Mouse (Mus musculus) liver, embryonic 11.5 days (tissue): ENCODE data around the gene Pld4. TPM values are rescaled to one million over a fixed set of nuclear protein-coding genes. Genes with fewer than 3 reads are reported as not detected.
A peak's percentile ranks its signal among the peaks of the same experiment; 100 is the strongest.

ENCODE experiments used
- ATAC-seq: fragments of 200-750 bp; cut with Nextera tagmentation; replicated peaks from 2 replicates; pipeline ENCODE4 v1.8.0; 2017; ENCODE audit warnings: moderate number of reproducible peaks, mild to moderate bottlenecking, moderate TSS enrichment, moderate library complexity; ENCODE audit not compliant: low FRiP score
- DNase-seq: peaks from one replicate; pipeline ENCODE4 v3.0.0-alpha.2; 2017; ENCODE audit warnings: low spot score
- H3K27ac ChIP-seq: fragments of 300-500 bp; sonication (generic); 2 replicates; pipeline ENCODE4 v1.5.1; 2014; ENCODE audit warnings: mild to moderate bottlenecking, low read depth, low read length, control low read depth
- H3K27me3 ChIP-seq: fragments of 300-500 bp; sonication (generic); replicated peaks from 2 replicates; pipeline ENCODE4 v1.6.1; 2014; ENCODE audit warnings: low read length, mixed read lengths; ENCODE audit not compliant: control insufficient read depth, insufficient read depth
- H3K36me3 ChIP-seq: fragments of 300-500 bp; sonication (generic); 2 replicates; pipeline ENCODE4 v1.6.1; 2014; ENCODE audit warnings: mild to moderate bottlenecking, low read length, moderate library complexity, mixed read lengths; ENCODE audit not compliant: control insufficient read depth, insufficient read depth
- H3K4me1 ChIP-seq: fragments of 300-500 bp; sonication (generic); replicated peaks from 2 replicates; pipeline ENCODE4 v1.6.1; 2014; ENCODE audit warnings: low read length, mixed read lengths; ENCODE audit not compliant: control insufficient read depth, insufficient read depth
- H3K4me2 ChIP-seq: fragments of 300-500 bp; sonication (generic); 2 replicates; pipeline ENCODE4 v1.6.1; 2014; ENCODE audit warnings: mild to moderate bottlenecking, control low read depth, moderate library complexity
- H3K4me3 ChIP-seq: fragments of 300-500 bp; sonication (generic); 2 replicates; pipeline ENCODE4 v1.5.1; 2014; ENCODE audit warnings: low read depth, low read length, control low read depth
- H3K9ac ChIP-seq: fragments of 300-500 bp; sonication (generic); 2 replicates; pipeline ENCODE4 v1.6.1; 2014; ENCODE audit warnings: low read depth, low read length, control low read depth
- H3K9me3 ChIP-seq: fragments of 300-500 bp; sonication (generic); 2 replicates; pipeline ENCODE4 v1.6.1; 2016; ENCODE audit warnings: low read length, inconsistent platforms, mixed read lengths; ENCODE audit not compliant: control insufficient read depth
- WGBS: fragments of 180-500 bp; shearing (Covaris S2); extraction: QIAGEN DNeasy Blood & Tissue Kit; methylation state at CpG from one replicate; pipeline ENCODE4 v1.1.7; 2014; 5-methylcytosine and 5-hydroxymethylcytosine counted together
- polyA plus RNA-seq: library from polyadenylated mRNA; unstranded; fragments of >200 nt; fragmentation: Nextera tagmentation; extraction: Ambion mirVana; gene quantifications from 2 replicates; pipeline ENCODE4 v1.2.1, GENCODE M21; 2014

Pld4 gene
- polyA plus RNA-seq, 1 experiment from 2014 or later, result 7.4 TPM

- DNase-seq (no peak), ATAC-seq (no peak)
- Histone ChIP-seq H3K4me3 (no peak overlapping the region), H3K9me3 (no peaks in the 10 kb centered on the region), H3K4me1 (no peaks in the 10 kb centered on the region), H3K27me3 (no peaks in the 10 kb centered on the region), H3K4me2 (no peak overlapping the region), H3K27ac (no peak overlapping the region), H3K9ac (no peak overlapping the region), H3K36me3 (no peaks in the 10 kb centered on the region; the same call in 1 of the 2 replicates)
- WGBS, result 85% methylated on average over 29 of the region's 29 CpGs
Observed at GRCm38 (mm10) chr12:112735896-112736635, 24.4 kb upstream of the Pld4 start.

GRCm38 (mm10) chr12:112736636-112736925, 23.9 kb upstream of the Pld4 start:
- Histone ChIP-seq H3K9ac (no peak overlapping the region), H3K27me3 (no peaks in the 10 kb centered on the region), H3K4me3 (no peak overlapping the region), H3K4me2 (no peak overlapping the region), H3K27ac (no peak overlapping the region), H3K9me3 (no peaks in the 10 kb centered on the region), H3K36me3 (no peaks in the 10 kb centered on the region; the same call in 1 of the 2 replicates), H3K4me1 (no peaks in the 10 kb centered on the region)
- no peak for ATAC-seq
- 86% methylated on average over 10 of the region's 10 CpGs for WGBS
- DNase-seq, result no peak

GRCm38 (mm10) chr12:112737081-112737480, 23.4 kb upstream of the Pld4 start:
- Histone ChIP-seq H3K27me3 (no peaks in the 10 kb centered on the region), H3K4me2 (no peak overlapping the region), H3K4me3 (no peak overlapping the region), H3K9me3 (no peaks in the 10 kb centered on the region), H3K4me1 (no peaks in the 10 kb centered on the region), H3K36me3 (no peaks in the 10 kb centered on the region; the same call in 1 of the 2 replicates), H3K9ac (no peak overlapping the region), H3K27ac (no peak overlapping the region)
- WGBS, result 86% methylated on average over 7 of the region's 7 CpGs
- ATAC-seq (no peak), DNase-seq (no peak)

- DNase-seq (no peak), ATAC-seq (no peak)
- H3K4me2 ChIP-seq, result no peak overlapping the region
- H3K9ac ChIP-seq, result no peak overlapping the region
- H3K9me3 ChIP-seq, result no peaks in the 10 kb centered on the region
- no peak overlapping the region for H3K27ac ChIP-seq
- H3K4me3 ChIP-seq, result no peak overlapping the region
- 89% methylated on average over 14 of the region's 14 CpGs for WGBS
- H3K27me3 ChIP-seq, result no peaks in the 10 kb centered on the region
- H3K4me1 ChIP-seq, result no peaks in the 10 kb centered on the region
- no peaks in the 10 kb centered on the region; the same call in 1 of the 2 replicates for H3K36me3 ChIP-seq
Observed at GRCm38 (mm10) chr12:112737761-112738160, 22.7 kb upstream of the Pld4 start.

GRCm38 (mm10) chr12:112738281-112739022, 22.0 kb upstream of the Pld4 start:
- WGBS, result 85% methylated on average over 31 of the region's 31 CpGs
- Histone ChIP-seq H3K4me1 (0 out of 2 replicates have a peak, but pooled peaks cover 2% of the 10 kb centered on the region), H3K27me3 (no peaks in the 10 kb centered on the region), H3K9ac (no peak overlapping the region), H3K4me2 (no peak overlapping the region), H3K36me3 (no peaks in the 10 kb centered on the region; the same call in 1 of the 2 replicates), H3K9me3 (no peaks in the 10 kb centered on the region), H3K27ac (no peak overlapping the region), H3K4me3 (no peak overlapping the region)
- DNase-seq (no peak), ATAC-seq (no peak)

- no peak overlapping the region for H3K27ac ChIP-seq
- no peak overlapping the region for H3K4me2 ChIP-seq
- 0 out of 2 replicates have a peak, but pooled peaks cover 2% of the 10 kb centered on the region for H3K4me1 ChIP-seq
- WGBS, result 88% methylated on average over 24 of the region's 24 CpGs
- no peaks in the 10 kb centered on the region for H3K27me3 ChIP-seq
- no peak for DNase-seq
- no peak overlapping the region for H3K9ac ChIP-seq
- no peak overlapping the region for H3K4me3 ChIP-seq
- no peak for ATAC-seq
- H3K9me3 ChIP-seq, result no peaks in the 10 kb centered on the region
- no peaks in the 10 kb centered on the region; the same call in 1 of the 2 replicates for H3K36me3 ChIP-seq
Observed at GRCm38 (mm10) chr12:112739023-112739568, 21.4 kb upstream of the Pld4 start.

- 0 out of 2 replicates have a peak, but pooled peaks cover 2% of the 10 kb centered on the region for H3K4me1 ChIP-seq
- H3K36me3 ChIP-seq, result no peaks in the 10 kb centered on the region; the same call in 1 of the 2 replicates
- ATAC-seq (no peak), DNase-seq (no peak)
- 55% methylated on average over 6 of the region's 6 CpGs for WGBS
- H3K4me3 ChIP-seq, result no peak overlapping the region
- H3K4me2 ChIP-seq, result no peak overlapping the region
- H3K27ac ChIP-seq, result 0 out of 2 replicates have a peak overlapping the region, but pooled peaks have one; percentile 13
- no peaks in the 10 kb centered on the region for H3K27me3 ChIP-seq
- no peak overlapping the region for H3K9ac ChIP-seq
- H3K9me3 ChIP-seq, result no peaks in the 10 kb centered on the region
Observed at GRCm38 (mm10) chr12:112742768-112743167, 17.7 kb upstream of the Pld4 start.

GRCm38 (mm10) chr12:112743168-112743975, 17.1 kb upstream of the Pld4 start:
- H3K9ac ChIP-seq, result no peak overlapping the region
- 57% methylated on average over 25 of the region's 25 CpGs for WGBS
- ATAC-seq, result peak; percentile 70

More at GRCm38 (mm10) chr12:112743168-112743975, 17.1 kb upstream of the Pld4 start:
- peak; percentile 73 for DNase-seq
- H3K27ac ChIP-seq, result 0 out of 2 replicates have a peak overlapping the region, but pooled peaks have one; percentile 13
- no peaks in the 10 kb centered on the region for H3K27me3 ChIP-seq
- no peak overlapping the region for H3K4me3 ChIP-seq
- H3K4me2 ChIP-seq, result no peak overlapping the region
- no peaks in the 10 kb centered on the region; the same call in 1 of the 2 replicates for H3K36me3 ChIP-seq
- no peaks in the 10 kb centered on the region for H3K9me3 ChIP-seq
- 0 out of 2 replicates have a peak, but pooled peaks cover 2% of the 10 kb centered on the region for H3K4me1 ChIP-seq
